Mouse (Mus musculus): ENCODE measurements around the gene L1td1.

DNA sequence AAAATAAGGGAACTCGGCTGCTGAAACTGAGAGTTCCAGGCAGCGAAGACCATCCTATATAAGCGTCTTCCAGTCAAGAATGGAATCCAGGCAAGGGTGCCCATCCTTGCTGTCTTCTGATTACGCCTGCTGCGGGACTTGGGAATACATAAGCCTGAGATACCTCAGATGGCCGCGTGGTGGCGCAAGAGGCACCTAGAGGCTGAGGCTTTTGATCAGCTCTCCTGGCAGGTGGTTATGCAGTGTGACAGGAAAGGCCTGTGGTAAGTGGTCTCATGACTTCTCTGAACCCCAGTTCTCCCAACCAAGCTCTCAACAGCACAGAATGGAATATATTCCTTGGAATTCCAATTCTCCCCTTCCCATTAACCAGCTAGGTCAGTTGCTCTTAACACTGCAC is 4.1 kb upstream of the L1td1 start:
- TF ChIP-seq MXI1 (IDR thresholded peaks at IDR 0.05; ENCODE audit: low read depth, low read length), result no peak
- no peak for TF ChIP-seq CTCF (IDR thresholded peaks at IDR 0.05 in 2 of 3, conservative IDR thresholded peaks at IDR 0.05 in 1 of 3; ENCODE audit: control insufficient read depth in 1 of 3, insufficient read depth in 1 of 3, low read depth in 2 of 3, low read length in 3 of 3, poor library complexity in 1 of 3, severe bottlenecking in 1 of 3)
- TF ChIP-seq MAFK (IDR thresholded peaks at IDR 0.05; ENCODE audit: borderline replicate concordance, low read depth, low read length), result no peak
